Mouse (Mus musculus) adrenal gland, adult 8-10 months (tissue): ENCODE measurements around the gene Erbin. TPM values are rescaled to one million over a fixed set of nuclear protein-coding genes. Genes with fewer than 3 reads are reported as not detected.

Experiments used
- DNase-seq: peaks from one replicate; pipeline ENCODE4 v3.0.0; 2022
- total RNA-seq, 4 experiments: library from RNA; stranded (reverse); gene quantifications; 2 replicates each; pipeline ENCODE4 v1.2.4; 2022

Gene Erbin
- total RNA-seq, 4 experiments from 2014 or later: 88.7 to 123 (median 108) TPM

DNA sequence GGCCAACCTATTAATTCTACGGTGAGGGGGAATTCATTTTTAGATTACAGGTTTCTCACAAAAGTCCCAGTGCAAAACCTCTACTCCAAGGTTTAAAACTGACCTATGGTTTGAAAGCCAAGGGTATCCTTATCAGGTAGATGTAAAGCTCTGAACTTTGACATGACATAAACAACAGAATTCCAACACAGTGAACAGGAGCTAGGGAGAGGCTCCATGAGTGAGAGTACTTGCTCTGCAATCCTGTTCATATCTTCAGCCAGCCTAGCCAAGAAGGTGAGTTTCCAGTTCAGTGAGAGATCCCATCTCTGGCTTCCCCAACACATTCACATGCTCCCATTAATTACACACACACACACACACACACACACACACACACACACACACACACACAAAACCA, 9.7 kb downstream of the Erbin start:
- DNase-seq: no peak

DNA sequence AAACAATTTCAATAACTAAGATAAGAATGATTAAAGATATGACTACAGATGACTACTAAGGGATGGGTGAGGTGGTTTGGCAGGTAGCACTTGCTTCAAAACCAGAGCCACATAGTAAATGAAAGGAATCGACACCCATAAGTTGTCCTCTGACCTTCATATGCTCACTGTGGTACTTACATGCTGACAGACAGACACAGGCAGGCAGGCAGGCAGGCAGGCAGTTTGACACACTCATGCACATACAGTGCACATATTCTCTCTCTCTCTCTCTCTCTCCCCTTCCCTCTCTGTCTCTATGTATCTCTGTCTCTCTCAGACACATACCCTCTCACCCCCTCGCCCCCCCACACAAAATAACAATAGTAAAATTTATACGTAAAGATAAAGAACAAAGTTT, 10.4 kb downstream of the Erbin start:
- DNase-seq: no peak

- no peak for DNase-seq
Observed at GRCm38 (mm10) chr13:103900015-103900414, 20.3 kb downstream of the Erbin start.

DNA sequence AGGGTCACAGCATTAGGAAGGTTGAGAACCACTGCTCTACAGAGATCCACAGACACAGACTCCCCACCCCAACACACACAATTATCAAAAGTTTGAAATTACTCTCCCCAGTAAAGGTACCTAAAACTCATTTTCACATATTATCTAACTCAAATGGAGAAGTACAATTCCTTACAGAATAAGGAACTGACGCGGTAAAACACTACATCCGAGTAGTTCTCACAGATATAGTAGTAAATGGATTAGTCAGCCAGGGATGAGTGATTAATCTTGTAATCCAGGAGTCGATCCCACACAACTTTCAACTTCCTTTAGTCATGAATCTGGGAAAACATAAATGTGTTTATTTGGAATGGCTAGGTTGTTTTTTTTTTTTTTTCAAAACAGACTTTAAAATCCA, 22.7 kb downstream of the Erbin start:
- DNase-seq: no peak

DNA sequence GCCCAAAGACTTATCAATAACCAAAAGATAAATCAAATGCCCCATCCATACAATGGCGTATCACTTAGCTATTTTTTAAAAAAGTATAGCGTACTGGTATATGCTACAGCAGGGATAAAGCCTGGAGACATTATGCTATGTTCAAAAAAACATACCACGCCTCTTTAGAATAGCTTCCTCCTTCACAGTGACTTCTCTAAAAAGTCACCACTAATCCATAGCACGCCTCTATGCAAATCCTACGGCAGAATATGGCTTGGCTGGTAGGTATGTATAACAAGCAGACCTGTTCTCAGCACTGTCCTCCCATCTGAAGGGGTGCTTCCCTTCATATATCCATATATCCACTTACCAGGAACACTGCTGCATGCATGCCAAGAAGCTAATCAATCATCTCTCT, 27.2 kb downstream of the Erbin start:
- no peak for DNase-seq

- DNase-seq: no peak
Observed at GRCm38 (mm10) chr13:103890038-103890437, 30.3 kb downstream of the Erbin start.

GRCm38 (mm10) chr13:103886503-103886902, 33.8 kb downstream of the Erbin start:
- no peak for DNase-seq

DNA sequence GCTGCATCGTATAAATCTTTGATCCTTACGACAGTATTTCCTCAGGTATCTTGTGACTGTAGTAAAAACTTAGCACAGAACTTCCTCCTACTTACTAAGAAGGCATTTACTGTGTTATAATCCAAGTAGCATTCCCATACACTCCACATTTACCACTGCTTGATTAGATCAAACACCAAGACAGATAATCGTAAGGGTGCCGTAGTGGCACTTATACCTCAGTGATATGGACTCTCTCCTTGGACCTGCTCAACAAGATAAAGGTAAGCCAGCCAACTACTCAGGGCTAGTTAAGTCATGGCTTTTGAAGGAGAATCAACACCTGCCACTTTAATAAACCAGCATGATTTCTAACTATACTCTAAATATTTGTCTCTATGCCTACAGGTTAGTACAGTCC, 39.1 kb downstream of the Erbin start:
- no peak for DNase-seq

DNA sequence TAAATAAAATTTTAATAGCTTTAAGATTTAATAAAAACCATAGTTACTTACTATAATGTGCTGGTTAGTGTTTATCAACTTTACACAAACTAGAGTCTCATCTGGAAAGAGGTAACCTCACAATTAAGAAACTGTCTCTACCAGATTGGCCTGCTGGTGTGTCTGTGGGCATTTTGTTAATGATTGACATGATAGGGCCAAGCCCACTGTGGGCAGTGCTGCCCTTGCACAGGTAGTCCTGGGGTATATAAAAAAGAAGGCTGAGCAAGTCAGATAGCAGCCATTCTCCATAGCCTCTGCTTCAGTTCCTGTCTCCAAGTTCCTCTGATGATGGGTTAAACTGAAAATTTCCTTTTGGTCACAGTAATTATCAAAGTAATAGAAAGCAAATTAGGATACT, 43.6 kb downstream of the Erbin start:
- no peak for DNase-seq

- DNase-seq: no peak
Observed at GRCm38 (mm10) chr13:103875823-103876514, 44.3 kb downstream of the Erbin start.

- peak; percentile 38 for DNase-seq
Observed at GRCm38 (mm10) chr13:103870786-103871185, 49.5 kb downstream of the Erbin start.

GRCm38 (mm10) chr13:103870117-103870516, 50.2 kb downstream of the Erbin start:
- no peak for DNase-seq

DNA sequence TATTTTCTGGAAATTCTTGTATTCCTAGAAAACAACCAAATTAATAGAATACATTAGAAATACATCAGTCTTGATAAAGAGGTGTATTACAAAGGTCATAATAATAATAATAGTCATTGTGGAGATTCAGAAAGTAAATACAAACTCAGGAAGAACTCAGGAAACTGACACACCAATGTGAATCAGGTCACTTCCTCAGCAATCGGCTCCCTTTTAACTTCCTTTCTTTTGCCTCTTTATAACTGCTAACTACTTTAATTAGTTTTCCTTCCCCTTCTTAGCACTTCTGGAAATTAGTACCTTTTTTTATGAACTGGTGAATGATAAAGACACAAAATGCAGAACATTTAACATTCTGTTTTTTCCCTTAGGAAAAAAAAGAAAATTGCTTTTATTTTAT, 51.4 kb downstream of the Erbin start:
- DNase-seq: no peak

DNA sequence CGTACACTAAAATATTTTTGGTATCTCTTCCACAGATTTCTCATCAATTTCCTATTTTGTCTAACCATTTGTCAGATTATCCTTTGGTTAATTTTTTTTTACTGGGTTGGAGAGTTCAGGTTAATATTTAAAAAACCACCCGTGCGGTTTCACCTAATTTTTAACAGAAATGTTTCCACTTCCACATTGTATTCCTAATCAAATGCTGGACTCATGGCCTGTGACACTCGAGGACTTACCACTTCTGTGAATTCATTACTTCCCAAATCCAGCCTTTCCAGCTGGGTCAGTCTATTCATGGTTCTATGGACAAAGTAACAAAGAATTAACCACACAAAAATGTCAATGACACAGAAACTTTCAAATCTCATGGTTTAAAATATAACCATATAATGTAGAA, 58.3 kb downstream of the Erbin start:
- no peak for DNase-seq

- DNase-seq: no peak
Observed at GRCm38 (mm10) chr13:103859041-103859440, 61.3 kb downstream of the Erbin start.

- no peak for DNase-seq
Observed at GRCm38 (mm10) chr13:103847614-103848013, 72.7 kb downstream of the Erbin start.

GRCm38 (mm10) chr13:103841287-103842201, 78.8 kb downstream of the Erbin start:
- no peak for DNase-seq

DNA sequence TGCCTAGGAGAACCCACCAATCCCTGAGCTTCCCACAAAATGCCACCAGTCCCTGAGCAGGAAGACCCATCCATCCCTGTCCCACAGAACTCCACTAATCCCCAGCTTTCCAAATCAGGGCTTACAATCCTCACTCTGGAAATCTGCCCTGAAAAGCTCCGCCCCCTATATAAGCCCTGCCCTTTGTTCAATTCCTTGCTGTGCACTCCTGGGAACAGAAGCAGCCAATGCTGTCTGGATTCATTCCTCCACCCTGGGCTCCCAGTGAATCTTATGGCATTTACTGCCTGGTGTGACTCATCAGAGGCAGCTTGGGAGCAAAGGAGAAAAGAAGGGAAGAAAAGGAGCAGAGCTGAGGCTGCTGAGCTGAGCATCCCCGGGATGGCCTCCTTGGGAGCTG, 81.7 kb downstream of the Erbin start:
- no peak for DNase-seq

DNA sequence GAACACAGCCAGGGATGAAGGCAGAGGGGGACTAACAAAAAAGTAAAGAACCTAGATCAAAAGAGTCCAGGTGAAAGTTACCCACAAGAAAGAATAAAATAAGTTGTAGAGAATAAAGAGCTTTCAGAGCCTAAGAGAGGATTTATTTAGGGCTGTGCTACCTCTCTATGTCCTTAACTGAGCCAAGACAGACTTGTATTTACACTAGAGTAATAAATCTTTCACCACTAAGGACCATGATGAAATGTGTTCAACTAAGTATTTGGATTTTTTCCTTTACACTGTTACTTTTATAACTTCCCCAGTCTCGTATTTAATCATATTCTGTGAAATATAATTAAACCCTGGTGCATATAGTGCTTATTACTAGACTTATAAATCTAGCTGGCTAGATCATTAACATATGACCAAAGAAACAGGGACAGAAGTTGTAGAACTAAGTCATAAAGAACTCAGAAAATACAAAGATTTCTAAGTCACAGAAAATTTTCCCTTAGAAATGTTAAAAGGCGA, 90.6 kb downstream of the Erbin start:
- DNase-seq: no peak

GRCm38 (mm10) chr13:103822270-103822669, 98.0 kb downstream of the Erbin start:
- DNase-seq: no peak

GRCm38 (mm10) chr13:103819377-103819776, 100.9 kb downstream of the Erbin start:
- no peak for DNase-seq

- no peak for DNase-seq
Observed at GRCm38 (mm10) chr13:103817935-103818334, 102.4 kb downstream of the Erbin start.

DNA sequence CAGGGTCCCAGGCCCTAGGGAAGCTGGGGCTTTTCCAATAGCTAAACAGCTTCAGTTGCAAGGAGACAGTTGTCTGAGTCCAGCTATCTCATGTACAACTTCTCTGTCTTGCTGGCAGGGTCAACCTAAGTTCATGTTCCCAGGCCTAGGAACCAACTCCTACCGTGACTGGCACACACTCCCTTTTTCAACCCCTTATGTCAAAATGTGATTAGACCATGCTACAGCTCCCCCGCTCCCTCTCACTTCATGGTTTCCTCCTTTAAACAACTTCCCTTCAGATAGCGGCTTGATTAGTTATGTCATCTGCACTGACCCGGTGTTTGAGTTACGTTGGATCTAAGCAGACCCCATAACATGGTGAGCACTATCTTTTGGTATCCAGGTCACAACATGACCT, 112.8 kb downstream of the Erbin start:
- DNase-seq: no peak
